Mouse (Mus musculus): ENCODE results near the gene Wdr75. TPM values are rescaled to one million over a fixed set of nuclear protein-coding genes. Genes with fewer than 3 reads are reported as not detected.

Wdr75 gene
- polyA plus RNA-seq, 1 experiment from 2014 or later: 58.1 TPM

DNA sequence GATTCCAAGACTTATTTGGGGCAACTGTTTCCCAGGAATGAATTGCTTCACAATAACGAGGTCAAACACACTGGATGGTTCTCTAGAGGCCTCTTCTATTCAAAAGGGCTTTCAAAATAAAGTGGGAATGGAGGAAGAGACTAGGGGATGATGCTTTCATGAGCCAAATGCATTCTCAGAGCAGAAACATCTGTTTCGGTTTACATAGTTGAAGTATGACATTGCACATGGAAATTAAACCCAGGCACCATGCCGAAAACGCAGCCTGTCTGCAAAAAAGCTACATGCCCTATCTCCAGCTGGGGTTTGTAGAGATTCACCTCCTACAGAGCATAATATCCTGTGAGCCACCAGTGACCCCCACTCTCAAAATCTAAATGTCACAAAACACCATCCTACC lies 29.3 kb upstream of the Wdr75 start:
- Histone ChIP-seq H3K9me3 (replicated peaks; ENCODE audit: low read length) (no peaks in the 10 kb centered on the region), H3K9ac (ENCODE audit: low read depth, low read length) (no peak overlapping the region), H3K36me3 (ENCODE audit: insufficient read depth, low read length) (no peaks in the 10 kb centered on the region), H3K27ac (no peak overlapping the region), H3K4me2 (ENCODE audit: low read length) (no peak overlapping the region), H3K27me3 (ENCODE audit: insufficient read depth, low read length) (no peaks in the 10 kb centered on the region), H3K4me3 (replicated peaks; ENCODE audit: low read depth, low read length) (no peak overlapping the region), H3K4me1 (replicated peaks; ENCODE audit: insufficient read depth, low read length) (no peaks in the 10 kb centered on the region)
- DNase-seq (ENCODE audit: low spot score) (peak; percentile 71), ATAC-seq (replicated peaks; ENCODE audit: low FRiP score, low read depth) (no peak)
- 53% methylated on average over 4 of the region's 4 CpGs for WGBS
- TF ChIP-seq CTCF (IDR thresholded peaks at IDR 0.05; ENCODE audit: low read depth): no peak

DNA sequence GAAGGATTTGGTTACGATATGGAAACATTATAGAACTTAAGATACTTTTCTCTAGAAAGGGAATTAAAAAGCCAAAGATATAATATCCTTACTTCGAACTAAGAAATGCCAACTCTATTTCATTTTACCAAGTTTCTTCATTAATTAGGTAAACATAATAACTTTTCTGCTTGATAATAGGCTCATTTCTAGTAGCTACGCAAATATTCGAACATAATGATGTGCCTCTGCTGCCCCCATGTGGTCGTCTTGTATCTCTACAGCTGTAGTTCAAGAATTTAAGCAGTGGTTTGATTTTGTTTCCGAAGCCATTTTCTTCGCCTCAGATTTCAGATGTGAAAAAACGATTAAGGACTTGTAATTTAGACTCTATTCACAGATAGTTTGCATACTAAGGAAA lies 28.8 kb upstream of the Wdr75 start:
- H3K27me3 ChIP-seq (ENCODE audit: insufficient read depth, low read length): no peaks in the 10 kb centered on the region

GRCm38 (mm10) chr1:45767533-45767932 lies 27.4 kb upstream of the Wdr75 start:
- DNase-seq (ENCODE audit: low spot score): no peak
- H3K27me3 ChIP-seq (ENCODE audit: insufficient read depth, low read length): no peaks in the 10 kb centered on the region
- H3K36me3 ChIP-seq (ENCODE audit: insufficient read depth, low read length): no peaks in the 10 kb centered on the region
- no peaks in the 10 kb centered on the region for H3K4me1 ChIP-seq (replicated peaks; ENCODE audit: insufficient read depth, low read length)
- 55% methylated on average over 5 of the region's 5 CpGs for WGBS
- no peak for TF ChIP-seq CTCF (IDR thresholded peaks at IDR 0.05; ENCODE audit: low read depth)
- H3K4me3 ChIP-seq (replicated peaks; ENCODE audit: low read depth, low read length): no peak overlapping the region
- no peak for ATAC-seq (replicated peaks; ENCODE audit: low FRiP score, low read depth)
- H3K4me2 ChIP-seq (ENCODE audit: low read length): no peak overlapping the region
- H3K9ac ChIP-seq (ENCODE audit: low read depth, low read length): no peak overlapping the region
- no peaks in the 10 kb centered on the region for H3K9me3 ChIP-seq (replicated peaks; ENCODE audit: low read length)
- no peak overlapping the region for H3K27ac ChIP-seq

More for the DNA sequence above, 28.8 kb upstream of the Wdr75 start:
- TF ChIP-seq CTCF (IDR thresholded peaks at IDR 0.05; ENCODE audit: low read depth): peak; percentile 89
- ATAC-seq (replicated peaks; ENCODE audit: low FRiP score, low read depth) (no peak), DNase-seq (ENCODE audit: low spot score) (peak; percentile 93)
- H3K4me3 ChIP-seq (replicated peaks; ENCODE audit: low read depth, low read length): no peak overlapping the region
- H3K4me1 ChIP-seq (replicated peaks; ENCODE audit: insufficient read depth, low read length): no peaks in the 10 kb centered on the region
- H3K9ac ChIP-seq (ENCODE audit: low read depth, low read length): no peak overlapping the region
- 19% methylated on average over 8 of the region's 8 CpGs for WGBS
- H3K4me2 ChIP-seq (ENCODE audit: low read length): no peak overlapping the region
- H3K36me3 ChIP-seq (ENCODE audit: insufficient read depth, low read length): no peaks in the 10 kb centered on the region
- no peak overlapping the region for H3K27ac ChIP-seq
- H3K9me3 ChIP-seq (replicated peaks; ENCODE audit: low read length): no peaks in the 10 kb centered on the region

- 96% methylated on average over 13 of the region's 13 CpGs for WGBS
- no peak for ATAC-seq (replicated peaks; ENCODE audit: low FRiP score, low read depth)
Observed at GRCm38 (mm10) chr1:45769321-45769720, 25.6 kb upstream of the Wdr75 start.

GRCm38 (mm10) chr1:45770051-45770450 lies 24.9 kb upstream of the Wdr75 start:
- Histone ChIP-seq H3K9me3 (replicated peaks; ENCODE audit: low read length) (no peaks in the 10 kb centered on the region), H3K36me3 (ENCODE audit: insufficient read depth, low read length) (no peaks in the 10 kb centered on the region), H3K27me3 (ENCODE audit: insufficient read depth, low read length) (no peaks in the 10 kb centered on the region), H3K4me3 (replicated peaks; ENCODE audit: low read depth, low read length) (no peak overlapping the region), H3K4me1 (replicated peaks; ENCODE audit: insufficient read depth, low read length) (no peaks in the 10 kb centered on the region), H3K9ac (ENCODE audit: low read depth, low read length) (no peak overlapping the region), H3K27ac (no peak overlapping the region), H3K4me2 (ENCODE audit: low read length) (no peak overlapping the region)
- 100% methylated on average over 2 of the region's 2 CpGs for WGBS
- 0 out of 2 replicates have a peak, but pooled peaks have one; percentile 25 for TF ChIP-seq CTCF (IDR thresholded peaks at IDR 0.05; ENCODE audit: low read depth)
- ATAC-seq (replicated peaks; ENCODE audit: low FRiP score, low read depth) (no peak), DNase-seq (ENCODE audit: low spot score) (peak; percentile 13)

More at GRCm38 (mm10) chr1:45769321-45769720, 25.6 kb upstream of the Wdr75 start:
- DNase-seq (ENCODE audit: low spot score): no peak
- no peak for TF ChIP-seq CTCF (IDR thresholded peaks at IDR 0.05; ENCODE audit: low read depth)
- Histone ChIP-seq H3K9me3 (replicated peaks; ENCODE audit: low read length) (no peaks in the 10 kb centered on the region), H3K27me3 (ENCODE audit: insufficient read depth, low read length) (no peaks in the 10 kb centered on the region), H3K27ac (no peak overlapping the region), H3K9ac (ENCODE audit: low read depth, low read length) (no peak overlapping the region), H3K4me3 (replicated peaks; ENCODE audit: low read depth, low read length) (no peak overlapping the region), H3K36me3 (ENCODE audit: insufficient read depth, low read length) (no peaks in the 10 kb centered on the region), H3K4me2 (ENCODE audit: low read length) (no peak overlapping the region), H3K4me1 (replicated peaks; ENCODE audit: insufficient read depth, low read length) (no peaks in the 10 kb centered on the region)

GRCm38 (mm10) chr1:45780606-45781288 lies 14.2 kb upstream of the Wdr75 start:
- Histone ChIP-seq H3K36me3 (ENCODE audit: insufficient read depth, low read length) (no peaks in the 10 kb centered on the region), H3K4me1 (replicated peaks; ENCODE audit: insufficient read depth, low read length) (0 out of 2 replicates have a peak, but pooled peaks cover 2% of the 10 kb centered on the region), H3K27ac (no peak overlapping the region), H3K4me3 (replicated peaks; ENCODE audit: low read depth, low read length) (no peak overlapping the region), H3K27me3 (ENCODE audit: insufficient read depth, low read length) (no peaks in the 10 kb centered on the region), H3K9me3 (replicated peaks; ENCODE audit: low read length) (no peaks in the 10 kb centered on the region), H3K9ac (ENCODE audit: low read depth, low read length) (no peak overlapping the region), H3K4me2 (ENCODE audit: low read length) (no peak overlapping the region)
- peak; percentile 65 for DNase-seq (ENCODE audit: low spot score)
- no peak for TF ChIP-seq CTCF (IDR thresholded peaks at IDR 0.05; ENCODE audit: low read depth)
- ATAC-seq (replicated peaks; ENCODE audit: low FRiP score, low read depth): peak; percentile 76
- 58% methylated on average over 4 of the region's 4 CpGs for WGBS

All from kidney, postnatal 0 days (tissue).